Mouse (Mus musculus) forebrain, postnatal 0 days (tissue): ENCODE measurements around the gene Ldb2. TPM values are rescaled to one million over a fixed set of nuclear protein-coding genes. Genes with fewer than 3 reads are reported as not detected.

Source experiments
- ATAC-seq: fragments of 200-750 bp; cut with Nextera tagmentation; 2 replicates; pipeline ENCODE4 v1.8.0; 2017; ENCODE audit warnings: mild to moderate bottlenecking, moderate library complexity
- DNase-seq: peaks from one replicate; pipeline ENCODE4 v3.0.0-alpha.2; 2015
- H3K27ac ChIP-seq: fragments of 300-500 bp; sonication (generic); 2 replicates; pipeline ENCODE4 v1.5.1; 2014; ENCODE audit warnings: low read depth, mild to moderate bottlenecking, antibody characterized with exemption, low read length, moderate library complexity, mixed read lengths
- H3K27me3 ChIP-seq: fragments of 300-500 bp; sonication (generic); 2 replicates; pipeline ENCODE4 v1.6.1; 2014; ENCODE audit warnings: mild to moderate bottlenecking, low read length, mixed read lengths; ENCODE audit not compliant: insufficient read depth
- H3K36me3 ChIP-seq: fragments of 300-500 bp; sonication (generic); 2 replicates; pipeline ENCODE4 v1.6.1; 2014; ENCODE audit warnings: mild to moderate bottlenecking, moderate library complexity; ENCODE audit not compliant: insufficient read depth
- H3K4me1 ChIP-seq: fragments of 300-500 bp; sonication (generic); 2 replicates; pipeline ENCODE4 v1.6.1; 2014; ENCODE audit warnings: antibody characterized with exemption; ENCODE audit not compliant: insufficient read depth
- H3K4me2 ChIP-seq: fragments of 300-500 bp; sonication (generic); 2 replicates; pipeline ENCODE4 v1.6.1; 2014; ENCODE audit warnings: low read depth, mild to moderate bottlenecking, moderate library complexity
- H3K4me3 ChIP-seq: fragments of 300-500 bp; sonication (generic); 2 replicates; pipeline ENCODE4 v1.5.1; 2014; ENCODE audit warnings: low read depth, low read length, mixed read lengths
- H3K9ac ChIP-seq: fragments of 300-500 bp; sonication (generic); 2 replicates; pipeline ENCODE4 v1.6.1; 2014; ENCODE audit warnings: mild to moderate bottlenecking
- H3K9me3 ChIP-seq: fragments of 300-500 bp; sonication (generic); 2 replicates; pipeline ENCODE4 v1.6.1; 2016; ENCODE audit warnings: low read length
- CTCF ChIP-seq: sonication (generic); IDR thresholded peaks from 2 replicates; pipeline ENCODE4 v1.5.1; 2016; ENCODE audit warnings: antibody characterized with exemption, control low read depth, low read depth
- WGBS: fragments of 180-500 bp; shearing (Covaris S2); extraction: QIAGEN DNeasy Blood & Tissue Kit; methylation state at CpG from one replicate; pipeline ENCODE4 v1.1.7; 2014; 5-methylcytosine and 5-hydroxymethylcytosine counted together
- polyA plus RNA-seq: library from polyadenylated mRNA; unstranded; fragments of >200 nt; fragmentation: Nextera tagmentation; extraction: Ambion mirVana; gene quantifications from 2 replicates; pipeline ENCODE4 v1.2.1, GENCODE M21; 2015
- total RNA-seq: library from RNA; depleted of rRNA; stranded (reverse); fragments of >200 nt; gene quantifications from 2 replicates; pipeline ENCODE4 v1.2.3, GENCODE M21; 2014

Ldb2 gene
- total and polyA plus RNA-seq, 2 experiments from 2014 or later, result 52.6 to 100 TPM

DNA sequence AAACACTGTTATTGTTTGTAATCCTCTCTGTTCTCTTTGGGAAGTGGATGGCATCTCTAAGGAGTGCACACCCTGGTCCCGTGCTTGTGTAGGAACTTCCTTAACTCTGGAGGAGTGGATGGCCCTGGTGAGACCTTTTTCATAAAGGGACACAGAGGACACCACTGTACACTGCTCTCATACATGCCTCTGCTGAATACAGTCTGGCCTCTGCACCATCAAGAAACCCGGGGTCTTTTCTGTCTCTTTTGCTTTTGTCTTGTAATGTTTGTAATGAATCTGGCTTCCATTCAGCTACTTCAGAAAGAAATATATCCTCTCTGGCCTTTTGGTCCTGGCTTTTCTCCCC is 152.7 kb downstream of the Ldb2 start:
- 26% methylated on average over 2 of the region's 2 CpGs for WGBS
- Histone ChIP-seq H3K4me2 (no peak overlapping the region), H3K4me1 (peaks cover 7% of the 10 kb centered on the region), H3K27ac (0 out of 2 replicates have a peak overlapping the region, but pooled peaks have one; percentile 22), H3K36me3 (no peaks in the 10 kb centered on the region), H3K27me3 (no peaks in the 10 kb centered on the region), H3K9ac (no peak overlapping the region), H3K4me3 (no peak overlapping the region), H3K9me3 (no peaks in the 10 kb centered on the region)
- ATAC-seq, result peak; percentile 32
- no peak for DNase-seq
- TF ChIP-seq CTCF, result no peak

DNA sequence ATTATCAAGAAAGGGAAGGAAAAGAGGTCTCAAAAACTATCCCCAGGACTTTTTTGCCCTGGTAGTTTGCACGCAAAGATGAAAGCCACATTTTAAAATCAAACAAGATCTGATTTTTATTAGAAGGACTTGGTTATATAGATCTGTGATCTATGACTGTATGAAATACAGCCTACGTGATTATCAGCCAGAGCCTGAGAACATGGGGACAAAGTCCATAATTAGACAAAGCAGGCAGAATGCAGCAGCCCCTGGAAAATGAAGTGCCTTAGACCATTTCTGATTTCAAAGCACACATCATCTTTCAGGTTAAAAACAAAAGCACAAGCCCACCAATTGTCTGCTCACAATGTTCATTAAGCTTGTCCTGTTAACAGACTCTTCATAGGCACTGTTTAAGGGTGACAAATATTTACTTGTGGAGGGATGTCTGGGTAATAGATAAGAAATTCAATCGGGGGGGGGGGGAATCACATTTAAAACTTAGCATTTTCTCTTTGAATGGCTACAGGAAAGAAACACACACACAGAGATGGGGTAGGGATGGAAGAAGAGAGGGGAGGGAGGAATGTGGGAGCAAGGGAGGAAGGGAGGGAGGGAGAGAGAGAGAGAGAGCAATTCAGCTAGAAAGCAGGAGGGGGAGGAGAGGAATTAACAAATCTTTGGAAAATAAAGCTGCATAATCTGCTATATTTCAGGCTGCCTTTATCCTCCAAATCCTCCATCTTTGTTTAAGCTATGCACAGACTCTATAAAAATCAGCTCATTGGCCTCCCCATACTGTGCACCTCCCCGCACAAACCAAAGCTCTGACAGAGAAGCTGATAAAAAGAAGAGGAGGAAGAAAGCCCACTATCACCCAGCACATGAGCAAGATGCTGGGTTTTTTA is 153.3 kb downstream of the Ldb2 start:
- Histone ChIP-seq H3K4me1 (peaks cover 7% of the 10 kb centered on the region), H3K9me3 (no peaks in the 10 kb centered on the region), H3K4me2 (no peak overlapping the region), H3K36me3 (no peaks in the 10 kb centered on the region), H3K9ac (no peak overlapping the region), H3K27ac (0 out of 2 replicates have a peak overlapping the region, but pooled peaks have one; percentile 22), H3K27me3 (no peaks in the 10 kb centered on the region), H3K4me3 (no peak overlapping the region)
- TF ChIP-seq CTCF, result no peak
- 45% methylated on average over 4 of the region's 4 CpGs for WGBS
- ATAC-seq (peak; percentile 73), DNase-seq (no peak)

DNA sequence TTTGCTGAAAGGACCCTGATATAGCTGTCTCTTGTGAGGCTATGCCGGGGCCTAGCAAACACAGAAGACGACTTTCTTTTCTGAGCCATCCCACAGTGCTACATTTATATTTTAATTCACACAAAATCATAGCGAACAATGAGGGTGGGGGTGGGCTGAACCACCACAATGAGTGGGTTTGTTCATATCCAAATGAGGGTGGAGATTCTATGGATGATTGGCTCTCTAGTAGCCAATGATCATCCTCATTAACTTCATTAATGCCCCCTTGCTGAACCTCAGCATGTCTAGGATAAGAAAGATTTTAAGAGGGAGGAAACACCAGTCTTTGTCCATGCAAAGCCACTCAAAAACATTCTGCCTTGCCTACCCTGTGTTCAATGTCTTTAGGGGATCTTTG is 156.4 kb downstream of the Ldb2 start:
- Histone ChIP-seq H3K4me3 (no peak overlapping the region), H3K4me2 (no peak overlapping the region), H3K4me1 (peaks cover 7% of the 10 kb centered on the region), H3K36me3 (no peaks in the 10 kb centered on the region), H3K27ac (no peak overlapping the region), H3K9ac (no peak overlapping the region), H3K9me3 (no peaks in the 10 kb centered on the region), H3K27me3 (no peaks in the 10 kb centered on the region)
- WGBS, result 20% methylated on average over 3 of the region's 3 CpGs
- no peak for DNase-seq
- TF ChIP-seq CTCF, result no peak
- no peak for ATAC-seq

DNA sequence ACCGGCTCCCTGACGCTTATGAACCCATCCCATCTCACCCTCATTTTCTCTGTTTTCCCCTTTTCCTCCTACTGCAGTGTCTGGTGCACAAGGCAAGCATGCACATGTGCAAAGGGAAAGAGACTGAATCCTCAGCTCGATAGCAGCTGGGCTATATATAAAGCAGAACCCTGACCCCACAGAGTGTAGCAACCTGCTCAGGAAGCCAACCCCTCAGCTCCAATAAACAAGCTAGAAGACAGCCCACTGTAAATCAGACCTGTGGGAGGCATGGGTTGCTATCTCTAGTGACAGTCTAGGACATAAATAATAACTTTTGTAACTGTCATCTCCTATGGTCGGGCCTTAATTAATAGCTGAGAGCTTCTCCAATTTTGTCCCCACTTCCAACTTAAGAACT is 158.4 kb downstream of the Ldb2 start:
- no peaks in the 10 kb centered on the region for H3K27me3 ChIP-seq
- DNase-seq (no peak), ATAC-seq (no peak)
- no peak for TF ChIP-seq CTCF
- H3K4me1 ChIP-seq, result no peaks in the 10 kb centered on the region
- H3K27ac ChIP-seq, result no peak overlapping the region
- 72% methylated on average over 4 of the region's 4 CpGs for WGBS
- H3K9ac ChIP-seq, result no peak overlapping the region
- H3K9me3 ChIP-seq, result no peaks in the 10 kb centered on the region
- no peak overlapping the region for H3K4me2 ChIP-seq
- H3K36me3 ChIP-seq, result no peaks in the 10 kb centered on the region
- H3K4me3 ChIP-seq, result no peak overlapping the region

DNA sequence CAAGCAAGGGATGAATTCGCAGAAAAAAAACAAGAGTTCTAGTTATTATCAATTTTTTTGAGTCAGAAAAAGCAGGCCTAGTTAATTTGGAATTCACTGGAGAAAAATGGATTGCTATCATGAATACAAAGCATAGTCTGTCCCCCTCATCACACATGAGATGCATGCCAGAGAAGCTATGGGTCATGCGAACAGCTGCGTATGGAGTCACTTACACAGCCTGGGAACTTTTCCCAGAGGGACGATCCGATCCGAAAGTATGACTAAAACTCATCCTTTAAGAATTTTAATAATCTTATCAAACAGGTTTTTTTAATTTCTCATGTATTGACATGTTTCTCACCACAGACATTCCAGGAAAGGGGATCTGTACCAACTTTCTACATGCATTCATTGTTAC is 163.9 kb downstream of the Ldb2 start:
- no peak for ATAC-seq
- Histone ChIP-seq H3K4me1 (0 out of 2 replicates have a peak, but pooled peaks cover 2% of the 10 kb centered on the region), H3K9ac (no peak overlapping the region), H3K4me3 (no peak overlapping the region), H3K4me2 (no peak overlapping the region), H3K27me3 (no peaks in the 10 kb centered on the region), H3K9me3 (no peaks in the 10 kb centered on the region), H3K36me3 (no peaks in the 10 kb centered on the region), H3K27ac (no peak overlapping the region)
- WGBS, result 74% methylated on average over 6 of the region's 6 CpGs
- TF ChIP-seq CTCF, result no peak
- DNase-seq, result no peak

DNA sequence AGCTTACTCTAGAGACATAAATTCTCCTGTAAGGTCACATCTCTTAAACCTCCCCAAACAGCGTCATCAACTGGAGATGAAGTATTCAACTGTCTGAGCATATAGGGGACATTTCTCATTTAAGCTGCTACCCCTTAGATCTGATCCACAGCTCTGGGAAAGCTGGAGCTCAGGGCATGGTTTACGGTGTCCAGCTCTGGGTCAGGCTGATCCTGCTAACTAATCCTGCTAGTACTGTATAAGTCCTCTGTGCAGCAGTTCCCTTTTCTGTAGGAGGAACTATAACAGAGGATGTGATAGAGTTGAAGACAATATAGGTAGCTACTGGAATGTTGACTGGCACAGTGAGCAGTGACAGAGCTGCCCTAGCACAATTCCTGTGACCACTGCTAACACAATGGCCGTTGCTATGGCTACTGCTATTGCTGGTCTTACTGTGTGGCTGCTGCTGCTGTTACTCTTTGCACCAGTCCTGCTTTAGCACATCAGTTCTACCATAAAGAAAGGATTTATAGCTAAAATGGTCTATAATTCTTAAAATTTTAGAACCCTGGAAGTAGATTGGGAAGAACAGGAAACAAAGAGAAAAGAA is 170.3 kb downstream of the Ldb2 start:
- no peak overlapping the region for H3K27ac ChIP-seq

DNA sequence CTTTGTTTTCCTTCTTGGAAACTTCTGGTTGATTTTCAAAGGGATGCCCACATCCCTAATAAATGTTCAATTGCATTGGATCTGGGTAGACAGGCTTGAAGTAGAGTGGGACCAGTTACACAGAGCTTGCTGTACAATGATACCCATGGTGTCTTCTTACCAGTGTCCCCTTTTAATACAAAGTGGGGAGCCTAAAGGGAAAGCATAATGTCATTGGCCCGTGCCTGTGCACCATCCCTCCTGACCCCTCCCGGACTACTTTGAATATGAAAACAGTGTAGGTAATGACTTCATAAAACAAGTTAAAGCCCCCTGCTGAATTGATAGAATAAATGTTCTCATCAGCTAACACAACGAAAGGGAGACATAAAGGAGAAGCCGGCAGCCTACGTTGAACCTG is 172.0 kb downstream of the Ldb2 start:
- Histone ChIP-seq H3K9me3 (no peaks in the 10 kb centered on the region), H3K9ac (no peak overlapping the region), H3K4me1 (no peaks in the 10 kb centered on the region), H3K4me3 (no peak overlapping the region), H3K4me2 (no peak overlapping the region), H3K27me3 (no peaks in the 10 kb centered on the region), H3K27ac (0 out of 2 replicates have a peak overlapping the region, but pooled peaks have one; percentile 15), H3K36me3 (no peaks in the 10 kb centered on the region)
- WGBS, result 31% methylated on average over 5 of the region's 5 CpGs
- ATAC-seq (no peak), DNase-seq (no peak)
- TF ChIP-seq CTCF, result no peak

More for the DNA sequence above, 170.3 kb downstream of the Ldb2 start:
- Histone ChIP-seq H3K27me3 (no peaks in the 10 kb centered on the region), H3K4me2 (no peak overlapping the region), H3K9me3 (no peaks in the 10 kb centered on the region), H3K4me3 (no peak overlapping the region), H3K36me3 (no peaks in the 10 kb centered on the region), H3K4me1 (0 out of 2 replicates have a peak, but pooled peaks cover 2% of the 10 kb centered on the region), H3K9ac (no peak overlapping the region)
- no peak for TF ChIP-seq CTCF
- DNase-seq, result no peak
- 60% methylated on average over 3 of the region's 3 CpGs for WGBS
- ATAC-seq, result peak; percentile 62
